Mouse (Mus musculus) embryonic facial prominence, embryonic 15.5 days (tissue): ENCODE measurements around the gene 2510039O18Rik. TPM values are rescaled to one million over a fixed set of nuclear protein-coding genes. Genes with fewer than 3 reads are reported as not detected.
A peak's percentile ranks its signal among the peaks of the same experiment; 100 is the strongest.

Experiments used
- ATAC-seq: fragments of 200-750 bp; cut with Nextera tagmentation; 2 replicates; pipeline ENCODE4 v1.8.0; 2017; ENCODE audit warnings: low read depth, moderate TSS enrichment; ENCODE audit not compliant: insufficient number of reproducible peaks, low FRiP score, low TSS enrichment
- H3K27ac ChIP-seq: fragments of 300-500 bp; sonication (generic); replicated peaks from 2 replicates; pipeline ENCODE4 v1.5.1; 2015; ENCODE audit warnings: mild to moderate bottlenecking, inconsistent platforms
- H3K27me3 ChIP-seq: fragments of 300-500 bp; sonication (generic); 2 replicates; pipeline ENCODE4 v1.6.1; 2015; ENCODE audit warnings: inconsistent platforms
- H3K36me3 ChIP-seq: fragments of 300-500 bp; sonication (generic); 2 replicates; pipeline ENCODE4 v1.6.1; 2015; ENCODE audit warnings: mild to moderate bottlenecking, inconsistent platforms
- H3K4me1 ChIP-seq: fragments of 300-500 bp; sonication (generic); 2 replicates; pipeline ENCODE4 v1.6.1; 2015; ENCODE audit warnings: inconsistent platforms
- H3K4me2 ChIP-seq: fragments of 300-500 bp; sonication (generic); replicated peaks from 2 replicates; pipeline ENCODE4 v1.6.1; 2015; ENCODE audit warnings: mild to moderate bottlenecking, inconsistent platforms
- H3K4me3 ChIP-seq: fragments of 300-500 bp; sonication (generic); replicated peaks from 2 replicates; pipeline ENCODE4 v1.5.1; 2015; ENCODE audit warnings: mild to moderate bottlenecking, inconsistent platforms
- H3K9ac ChIP-seq: fragments of 300-500 bp; sonication (generic); 2 replicates; pipeline ENCODE4 v1.6.1; 2015; ENCODE audit warnings: inconsistent platforms
- H3K9me3 ChIP-seq: fragments of 300-500 bp; sonication (generic); replicated peaks from 2 replicates; pipeline ENCODE4 v1.6.1; 2016; ENCODE audit warnings: inconsistent platforms
- WGBS: fragments of 180-500 bp; shearing (Covaris S2); methylation state at CpG from one replicate; pipeline ENCODE4 v1.1.7; 2015; 5-methylcytosine and 5-hydroxymethylcytosine counted together
- polyA plus RNA-seq: library from polyadenylated mRNA; unstranded; fragments of >200 nt; fragmentation: Nextera tagmentation; extraction: Ambion mirVana; gene quantifications from 2 replicates; pipeline ENCODE4 v1.2.1, GENCODE M21; 2015

Gene 2510039O18Rik
- 20.6 and 22.0 TPM in 2 replicates for polyA plus RNA-seq

GRCm38 (mm10) chr4:147940576-147941044 is at the start of gene 2510039O18Rik:
Gene 2510039O18Rik, plus strand, starts transcription at chr4:147940895.
- Histone ChIP-seq H3K27ac (peak within 1 kb of the TSS; percentile 93), H3K9ac (peak within 1 kb of the TSS; percentile 75), H3K4me1 (peaks cover 64% of the 10 kb centered on the region), H3K9me3 (no peaks in the 10 kb centered on the region), H3K27me3 (no peaks in the 10 kb centered on the region), H3K4me2 (peak within 1 kb of the TSS; percentile 99), H3K4me3 (peak within 1 kb of the TSS; percentile 85), H3K36me3 (peaks cover 28% of the 10 kb centered on the region)
- ATAC-seq = peak; percentile 41; the same call in 1 of the 2 replicates
- under 1% methylated on average over 35 of the region's 35 CpGs for WGBS

GRCm38 (mm10) chr4:147895815-147896330 is 44.8 kb upstream of the 2510039O18Rik start:
- H3K4me1 ChIP-seq = no peaks in the 10 kb centered on the region
- ATAC-seq = no peak
- H3K4me3 ChIP-seq = no peak overlapping the region
- peaks cover 93% of the 10 kb centered on the region for H3K36me3 ChIP-seq
- H3K27ac ChIP-seq = no peak overlapping the region
- H3K9ac ChIP-seq = no peak overlapping the region
- no peaks in the 10 kb centered on the region for H3K9me3 ChIP-seq
- WGBS = 92% methylated on average over 4 of the region's 4 CpGs
- H3K4me2 ChIP-seq = no peak overlapping the region
- H3K27me3 ChIP-seq = no peaks in the 10 kb centered on the region

GRCm38 (mm10) chr4:147896411-147896810 is 44.3 kb upstream of the 2510039O18Rik start:
- WGBS = 29% methylated on average over 1 of the region's 1 CpGs
- no peaks in the 10 kb centered on the region for H3K4me1 ChIP-seq

GRCm38 (mm10) chr4:147897348-147897747 is 43.3 kb upstream of the 2510039O18Rik start:
- ATAC-seq = no peak
- Histone ChIP-seq H3K9ac (no peak overlapping the region), H3K9me3 (no peaks in the 10 kb centered on the region), H3K4me2 (no peak overlapping the region), H3K4me1 (no peaks in the 10 kb centered on the region), H3K27me3 (no peaks in the 10 kb centered on the region), H3K4me3 (no peak overlapping the region), H3K36me3 (peaks cover 87% of the 10 kb centered on the region), H3K27ac (no peak overlapping the region)
- 89% methylated on average over 3 of the region's 3 CpGs for WGBS

More at GRCm38 (mm10) chr4:147896411-147896810, 44.3 kb upstream of the 2510039O18Rik start:
- Histone ChIP-seq H3K9me3 (no peaks in the 10 kb centered on the region), H3K27me3 (no peaks in the 10 kb centered on the region), H3K27ac (no peak overlapping the region), H3K4me2 (no peak overlapping the region), H3K4me3 (no peak overlapping the region), H3K9ac (no peak overlapping the region), H3K36me3 (peaks cover 89% of the 10 kb centered on the region)
- no peak for ATAC-seq

- Histone ChIP-seq H3K36me3 (peaks cover 69% of the 10 kb centered on the region), H3K9ac (no peak overlapping the region), H3K4me1 (peaks cover 14% of the 10 kb centered on the region), H3K9me3 (no peaks in the 10 kb centered on the region), H3K4me2 (no peak overlapping the region), H3K27ac (no peak overlapping the region), H3K27me3 (no peaks in the 10 kb centered on the region), H3K4me3 (no peak overlapping the region)
- no peak for ATAC-seq
- 91% methylated on average over 7 of the region's 7 CpGs for WGBS
These were observed 40.2 kb upstream of the 2510039O18Rik start for GRCm38 (mm10) chr4:147900452-147900851.

- no peak overlapping the region for H3K9ac ChIP-seq
- H3K27ac ChIP-seq = no peak overlapping the region
- H3K36me3 ChIP-seq = peaks cover 44% of the 10 kb centered on the region
- H3K4me3 ChIP-seq = 0 out of 2 replicates have a peak overlapping the region, but pooled peaks have one; percentile 93
- H3K27me3 ChIP-seq = no peaks in the 10 kb centered on the region
- no peak for ATAC-seq
- 88% methylated on average over 12 of the region's 12 CpGs for WGBS
- H3K4me1 ChIP-seq = peaks cover 14% of the 10 kb centered on the region
- no peak overlapping the region for H3K4me2 ChIP-seq
- no peaks in the 10 kb centered on the region for H3K9me3 ChIP-seq
These were observed 37.7 kb upstream of the 2510039O18Rik start for GRCm38 (mm10) chr4:147902906-147903500.

- Histone ChIP-seq H3K4me3 (peak overlapping the region; percentile 93), H3K27ac (no peak overlapping the region), H3K9me3 (no peaks in the 10 kb centered on the region), H3K4me1 (peaks cover 14% of the 10 kb centered on the region), H3K36me3 (peaks cover 39% of the 10 kb centered on the region), H3K9ac (peak overlapping the region; percentile 84; the same call in 1 of the 2 replicates), H3K4me2 (peak overlapping the region; percentile 56), H3K27me3 (no peaks in the 10 kb centered on the region)
- 80% methylated on average over 3 of the region's 3 CpGs for WGBS
- no peak for ATAC-seq
These were observed 37.1 kb upstream of the 2510039O18Rik start for GRCm38 (mm10) chr4:147903601-147904000.

- Histone ChIP-seq H3K27ac (peak within 1 kb of the TSS; percentile 90), H3K9ac (peak within 1 kb of the TSS; percentile 84), H3K4me3 (peak within 1 kb of the TSS; percentile 93), H3K9me3 (no peaks in the 10 kb centered on the region), H3K27me3 (no peaks in the 10 kb centered on the region), H3K4me1 (peaks cover 14% of the 10 kb centered on the region), H3K36me3 (peaks cover 33% of the 10 kb centered on the region), H3K4me2 (peak within 1 kb of the TSS; percentile 62)
- WGBS = under 1% methylated on average over 57 of the region's 59 CpGs
- ATAC-seq = peak; percentile 87
These were observed 36.2 kb upstream of the 2510039O18Rik start, which contains the start of gene Mfn2 for GRCm38 (mm10) chr4:147904313-147905089. Gene Mfn2, minus strand, starts transcription at chr4:147904704.

GRCm38 (mm10) chr4:147905090-147905659 is 35.5 kb upstream of the 2510039O18Rik start:
- Histone ChIP-seq H3K27ac (no peak overlapping the region), H3K9me3 (no peaks in the 10 kb centered on the region), H3K9ac (peak overlapping the region; percentile 84; the same call in 1 of the 2 replicates), H3K27me3 (no peaks in the 10 kb centered on the region), H3K4me3 (peak overlapping the region; percentile 93), H3K4me2 (peak overlapping the region; percentile 62), H3K36me3 (peaks cover 33% of the 10 kb centered on the region), H3K4me1 (peaks cover 14% of the 10 kb centered on the region)
- ATAC-seq = 0 out of 2 replicates have a peak, but pooled peaks have one; percentile 12
- 2% methylated on average over 8 of the region's 8 CpGs for WGBS

- Histone ChIP-seq H3K4me1 (peaks cover 14% of the 10 kb centered on the region), H3K36me3 (peaks cover 34% of the 10 kb centered on the region), H3K4me3 (no peak overlapping the region), H3K9me3 (no peaks in the 10 kb centered on the region), H3K4me2 (no peak overlapping the region), H3K9ac (no peak overlapping the region), H3K27me3 (no peaks in the 10 kb centered on the region), H3K27ac (no peak overlapping the region)
- WGBS = 58% methylated on average over 5 of the region's 5 CpGs
- ATAC-seq = no peak
These were observed 34.5 kb upstream of the 2510039O18Rik start for GRCm38 (mm10) chr4:147906230-147906629.

GRCm38 (mm10) chr4:147909486-147909885 is 31.2 kb upstream of the 2510039O18Rik start:
- 74% methylated on average over 5 of the region's 5 CpGs for WGBS
- H3K4me3 ChIP-seq = no peak overlapping the region
- H3K36me3 ChIP-seq = peaks cover 46% of the 10 kb centered on the region
- no peak overlapping the region for H3K9ac ChIP-seq
- peaks cover 4% of the 10 kb centered on the region; the same call in 1 of the 2 replicates for H3K4me1 ChIP-seq
- H3K9me3 ChIP-seq = no peaks in the 10 kb centered on the region
- no peak overlapping the region for H3K4me2 ChIP-seq
- no peak overlapping the region for H3K27ac ChIP-seq
- H3K27me3 ChIP-seq = no peaks in the 10 kb centered on the region
- ATAC-seq = no peak
